Mouse (Mus musculus) ovary, postnatal 36 days (tissue): ENCODE measurements around the gene Nhlrc2.
"Not testable (repeated sequence)": the region's sequence is repeated elsewhere in the genome, so short reads cannot be mapped to it uniquely, and the experiment has no call there.

Source experiments
- DNase-seq: peaks from one replicate; pipeline ENCODE4 v3.0.0; 2022; ENCODE audit warnings: low spot score, mixed read lengths

Gene Nhlrc2

GRCm38 (mm10) chr19:56548230-56549032 is at the start of gene Nhlrc2:
Nhlrc2 (plus strand) TSS chr19:56548261.
- peak; percentile 85 for DNase-seq

DNA sequence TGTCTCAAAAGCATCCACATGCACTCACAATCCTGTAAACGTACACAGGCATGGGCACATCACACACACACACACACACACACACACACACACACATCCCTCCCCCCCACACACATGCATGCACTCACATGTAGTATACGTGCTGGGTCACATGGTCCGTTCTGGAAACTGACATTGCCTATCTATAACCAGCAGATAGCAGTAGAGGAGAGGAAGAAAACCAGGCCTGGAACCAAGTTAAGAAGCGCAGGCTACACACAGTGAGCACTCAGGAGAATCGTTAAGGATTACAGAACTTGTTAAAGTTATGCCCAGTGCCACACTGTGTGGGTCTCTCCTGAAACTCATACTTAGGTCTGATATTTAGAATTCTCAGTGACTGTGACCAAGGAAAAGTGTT is 45.0 kb upstream of the Nhlrc2 start:
- DNase-seq, result not testable (repeated sequence)

GRCm38 (mm10) chr19:56503525-56503924 is 44.5 kb upstream of the Nhlrc2 start:
- DNase-seq, result not testable (repeated sequence)

GRCm38 (mm10) chr19:56511207-56511606 is 36.9 kb upstream of the Nhlrc2 start:
- not testable (repeated sequence) for DNase-seq

DNA sequence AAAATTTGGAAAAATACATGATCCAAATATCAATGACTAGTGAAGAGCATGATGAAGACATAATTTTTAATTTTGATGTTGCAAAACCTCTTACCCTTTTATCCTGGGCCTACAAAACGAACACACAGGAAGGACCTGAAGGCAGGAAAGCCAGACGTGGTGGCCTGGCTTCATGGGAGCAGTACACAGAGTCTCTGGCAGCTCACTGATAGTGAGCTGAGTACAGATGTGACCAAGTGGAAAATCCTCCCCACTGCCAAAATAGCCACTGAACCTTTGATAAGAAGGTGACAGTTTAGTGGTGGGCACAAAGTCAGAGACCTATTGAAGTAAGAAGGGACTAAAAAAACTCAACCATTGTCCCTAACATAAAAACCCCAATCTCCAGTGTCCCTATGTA is 34.5 kb upstream of the Nhlrc2 start:
- DNase-seq, result not testable (repeated sequence)

- not testable (repeated sequence) for DNase-seq
Measured at GRCm38 (mm10) chr19:56519408-56519807, 28.7 kb upstream of the Nhlrc2 start.

DNA sequence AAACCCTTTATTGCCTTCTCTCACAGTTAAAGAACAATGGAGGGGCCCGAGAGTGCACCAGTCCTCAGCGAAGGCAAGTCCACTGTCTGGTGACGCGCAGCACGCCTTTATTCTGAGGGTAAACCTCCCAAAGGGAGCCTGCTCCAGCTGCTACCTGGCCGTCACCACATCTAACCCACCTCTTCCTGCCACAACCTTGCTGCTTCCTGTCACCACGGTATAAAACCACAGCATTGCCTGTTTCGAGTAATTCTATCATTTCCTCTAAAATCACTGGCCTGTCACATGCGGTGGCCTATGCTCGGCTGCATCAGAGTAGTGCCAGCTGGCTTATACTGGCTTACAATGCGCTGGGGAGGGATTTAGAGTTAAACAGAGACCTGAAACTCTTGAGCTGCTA is 17.5 kb upstream of the Nhlrc2 start:
- DNase-seq, result not testable (repeated sequence)

DNA sequence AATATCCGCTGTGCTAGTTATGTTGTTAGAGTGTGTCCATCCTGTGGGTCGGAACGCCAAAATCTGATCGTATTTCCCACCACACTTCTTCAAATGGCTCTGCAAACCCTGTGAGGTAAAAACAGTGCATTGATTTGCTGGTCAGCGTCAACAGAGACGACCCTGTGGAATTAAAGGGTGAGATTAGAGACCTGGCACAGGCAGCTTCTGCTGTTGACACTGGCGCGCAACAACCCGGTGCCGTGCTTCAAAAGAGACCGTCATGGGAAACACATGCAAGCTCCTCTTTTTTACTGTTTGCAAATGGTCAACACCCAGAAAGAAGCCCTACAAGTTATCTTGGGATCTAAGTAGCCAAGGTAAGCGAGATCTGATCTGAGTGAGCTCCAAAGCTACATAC is 16.8 kb upstream of the Nhlrc2 start:
- no peak for DNase-seq

GRCm38 (mm10) chr19:56533291-56534071 is 14.6 kb upstream of the Nhlrc2 start:
- no peak for DNase-seq

DNA sequence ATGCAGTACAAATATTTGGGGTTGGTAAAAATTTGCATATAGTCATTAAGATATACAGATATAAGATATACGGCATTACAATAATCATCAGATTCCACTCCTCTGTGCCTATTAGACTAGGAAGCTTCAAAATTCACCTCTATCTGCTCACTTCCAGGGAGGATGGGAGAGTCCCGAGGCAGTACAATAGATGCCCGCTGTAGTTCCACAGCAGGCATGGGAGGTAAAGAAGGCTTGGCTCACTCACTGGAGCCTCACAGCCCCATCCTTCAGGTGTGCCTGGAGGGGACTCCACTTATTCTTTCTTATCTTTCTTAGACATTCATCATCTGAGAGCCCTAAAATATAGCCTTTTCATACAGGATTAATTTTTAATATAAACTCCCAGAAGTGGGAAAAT is 13.7 kb upstream of the Nhlrc2 start:
- no peak for DNase-seq

DNA sequence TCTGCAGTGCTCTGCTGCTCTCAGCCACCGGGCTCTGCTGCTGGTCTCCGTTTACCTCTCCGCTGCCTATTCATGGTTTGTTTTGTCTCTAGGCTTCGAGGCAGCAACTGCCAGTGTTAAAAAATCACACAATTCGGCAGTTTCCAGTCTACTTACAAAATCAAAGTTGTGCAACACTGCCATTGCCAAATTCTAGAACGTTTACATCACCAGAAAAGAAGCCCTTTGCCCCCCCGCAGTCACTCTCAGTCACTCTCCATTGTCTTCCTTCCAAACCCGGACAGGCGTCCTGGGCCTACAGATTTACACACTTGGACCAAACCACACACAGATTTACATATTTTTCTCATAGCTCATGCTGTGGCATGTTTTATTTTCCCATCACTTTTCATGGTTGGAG is 13.0 kb upstream of the Nhlrc2 start:
- DNase-seq, result no peak

GRCm38 (mm10) chr19:56535765-56536164 is 12.3 kb upstream of the Nhlrc2 start:
- no peak for DNase-seq

GRCm38 (mm10) chr19:56543320-56543719 is 4.7 kb upstream of the Nhlrc2 start:
- no peak for DNase-seq

GRCm38 (mm10) chr19:56544681-56545388 is 3.2 kb upstream of the Nhlrc2 start:
- no peak for DNase-seq

DNA sequence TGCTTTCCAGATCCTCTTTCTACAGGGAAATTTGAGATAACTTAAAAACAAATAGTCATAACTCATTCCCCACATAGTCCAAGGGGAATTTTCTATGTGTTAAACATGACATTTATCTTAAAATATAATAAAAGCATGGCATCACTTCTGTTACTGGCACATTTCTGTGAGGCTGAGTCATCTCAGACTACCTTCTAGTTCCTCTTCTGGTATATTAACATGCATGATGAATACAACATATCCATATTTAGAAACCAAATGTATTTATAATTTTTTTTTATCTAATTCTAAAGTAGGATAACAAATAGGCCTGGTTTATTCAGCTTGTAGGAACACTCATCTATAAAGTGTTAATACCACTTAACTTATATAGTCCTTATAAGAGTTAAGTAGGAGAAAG is 2.0 kb upstream of the Nhlrc2 start:
- DNase-seq, result no peak

DNA sequence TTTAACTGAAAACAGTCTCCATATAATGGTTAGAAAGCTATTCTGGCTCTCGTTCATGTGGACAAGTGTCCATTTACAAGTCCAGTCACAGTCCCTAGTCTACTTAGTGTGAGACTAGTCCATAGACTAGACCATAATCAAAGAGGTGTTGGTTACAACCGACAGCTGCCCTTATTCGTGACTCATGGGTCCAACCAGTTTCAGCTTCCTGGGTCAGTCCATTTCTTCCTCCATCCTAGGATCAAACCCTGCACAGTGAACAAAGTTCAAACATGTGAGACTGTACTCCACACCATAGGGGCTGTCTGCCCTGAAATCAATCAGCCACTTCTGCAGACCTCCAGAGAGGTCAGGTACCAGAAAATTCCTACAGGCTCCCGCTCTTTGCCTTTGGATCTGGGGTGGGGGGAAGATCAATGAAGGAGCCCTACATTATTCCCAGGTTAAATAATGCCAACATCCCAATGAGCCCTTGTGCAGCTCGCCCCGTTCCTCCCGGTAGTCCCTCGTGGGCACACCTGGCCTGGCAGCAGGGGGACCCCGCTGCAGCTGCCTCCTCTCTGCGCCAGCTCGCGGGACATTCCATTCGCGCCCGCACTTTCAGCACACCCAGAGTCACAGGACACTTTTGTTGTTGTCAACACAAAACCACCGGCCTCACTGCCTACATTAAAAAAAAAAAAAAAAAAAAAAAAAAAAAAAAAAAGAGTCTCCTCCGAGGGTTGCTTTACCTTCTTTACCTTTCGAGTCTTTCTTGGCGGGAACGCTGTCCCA is 418 bp upstream of the Nhlrc2 start, which contains the start of gene Dclre1a:
Dclre1a (minus strand) TSS at position 767 of the 774 bp plus-strand sequence.
- DNase-seq, result peak; percentile 76

DNA sequence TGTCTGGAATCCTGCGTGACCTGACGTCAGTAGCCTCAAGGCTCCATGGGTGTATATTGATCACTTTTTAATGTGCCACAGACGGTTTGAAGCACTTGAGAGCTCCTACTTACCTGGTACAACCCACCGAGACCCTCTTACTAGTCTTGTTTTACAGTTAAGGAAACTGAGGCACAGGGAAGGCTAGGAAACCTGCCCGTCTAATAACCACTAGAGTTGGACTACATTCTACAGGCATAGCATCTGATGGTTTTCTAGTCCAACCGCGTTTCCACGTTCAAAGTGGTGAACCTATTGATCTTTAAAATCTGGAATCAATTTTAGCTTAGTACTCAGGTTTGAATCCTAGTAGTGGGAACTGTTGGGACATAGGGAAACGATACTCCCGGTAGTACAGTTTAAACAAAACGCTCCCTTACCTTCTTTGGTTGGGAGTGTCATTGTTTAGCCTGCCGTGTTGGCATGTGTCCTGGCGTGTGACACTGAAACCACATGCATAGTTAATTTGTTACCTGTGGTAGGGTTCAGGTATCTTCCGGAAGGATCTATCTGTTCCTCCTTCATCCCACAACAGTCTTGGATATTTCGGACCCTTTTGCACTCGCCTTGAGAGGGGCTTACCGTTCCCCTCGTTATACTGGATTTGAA is 1.1 kb downstream of the Nhlrc2 start:
- no peak for DNase-seq

DNA sequence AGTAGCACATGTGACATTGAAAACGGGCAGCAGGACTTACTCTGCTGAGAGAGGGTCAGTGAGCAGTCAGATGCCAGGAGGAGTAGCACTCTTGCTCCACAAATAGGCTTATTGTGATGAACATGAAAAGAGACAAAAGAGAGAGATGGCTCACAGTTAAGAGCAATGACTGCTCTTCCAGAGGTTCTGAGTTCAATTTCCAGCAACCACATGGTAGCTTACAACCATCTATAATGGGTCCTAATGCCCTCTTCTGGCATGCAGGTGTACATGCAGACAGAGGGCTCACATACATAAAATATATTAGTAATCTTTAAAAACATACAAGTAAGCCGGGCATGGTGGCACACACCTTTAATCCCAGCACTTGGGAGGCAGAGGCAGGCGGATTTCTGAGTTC is 5.1 kb downstream of the Nhlrc2 start:
- no peak for DNase-seq

- no peak for DNase-seq
Measured at GRCm38 (mm10) chr19:56555972-56556371, 7.9 kb downstream of the Nhlrc2 start.

- DNase-seq, result no peak
Measured at GRCm38 (mm10) chr19:56562433-56563138, 14.5 kb downstream of the Nhlrc2 start.

DNA sequence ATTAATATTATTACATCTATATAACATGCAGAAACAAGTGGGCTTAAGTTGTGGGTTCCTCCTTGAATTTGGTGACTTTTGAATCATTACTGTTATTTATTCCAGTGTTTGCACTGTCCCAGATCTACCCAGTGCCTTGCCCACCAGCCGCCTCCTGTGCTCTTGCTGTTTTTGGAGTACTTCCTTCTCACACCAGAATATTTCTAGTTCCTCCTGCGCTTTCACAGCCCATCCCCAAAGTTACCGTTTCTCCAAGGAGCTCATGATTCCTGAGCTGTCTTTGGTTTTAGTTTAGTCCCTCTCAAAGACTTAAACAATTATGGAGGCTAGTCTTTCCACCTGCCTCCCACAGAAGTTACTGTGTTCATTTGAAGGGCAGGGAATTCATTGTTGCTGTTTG is 15.4 kb downstream of the Nhlrc2 start:
- DNase-seq, result no peak
